Mouse (Mus musculus) urinary bladder, postnatal 10 days (tissue): ENCODE measurements at regions not wholly inside any gene's neighbourhood (a gene's known extent, or its start where the extent isn't known, plus 50 kb on each side); places are given as distances from the start of the nearest gene placed in this dataset.

Experiments
- DNase-seq: peaks from one replicate; pipeline ENCODE4 v3.0.0; 2022; ENCODE audit warnings: low spot score

DNA sequence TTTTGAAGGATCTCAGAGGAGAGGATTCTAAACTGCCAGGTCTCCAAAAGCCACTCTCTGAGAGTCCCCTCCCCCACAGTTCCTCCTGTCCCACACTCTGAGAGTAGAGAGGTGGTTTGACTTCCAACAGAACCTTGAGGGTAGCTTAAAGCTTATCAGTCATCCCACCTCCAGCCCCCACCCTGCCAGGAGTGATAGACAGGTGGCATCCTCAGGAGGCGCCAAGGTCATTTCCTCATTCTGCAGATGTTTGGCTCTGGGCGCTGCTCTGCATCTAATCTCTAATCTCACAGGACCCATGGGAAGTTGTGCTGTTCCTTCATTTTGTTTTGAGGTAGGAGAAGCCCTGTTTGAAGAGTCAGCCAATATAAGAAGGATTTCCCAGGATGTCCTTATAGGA, 96.2 kb downstream of the Hes1 start:
- no peak for DNase-seq

DNA sequence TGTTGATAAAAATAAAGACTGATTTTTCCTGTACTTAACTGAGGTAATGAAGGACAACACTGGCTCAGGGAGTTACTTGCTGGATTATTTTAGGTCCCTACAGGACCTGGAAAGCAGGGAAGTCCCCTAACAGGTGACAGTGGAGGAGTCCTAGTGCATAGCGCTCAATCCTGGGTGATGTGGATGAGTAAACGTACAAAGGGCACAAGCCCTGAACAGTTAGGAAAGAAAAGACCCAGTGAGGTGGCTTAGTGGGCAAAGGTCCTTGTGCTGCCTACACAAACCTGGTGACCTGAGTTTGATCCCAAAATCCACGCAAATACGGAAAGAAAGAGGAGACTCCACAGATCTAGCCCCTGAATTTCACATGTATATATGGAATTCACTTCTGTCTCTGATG, 99.1 kb downstream of the Hes1 start:
- no peak for DNase-seq

DNA sequence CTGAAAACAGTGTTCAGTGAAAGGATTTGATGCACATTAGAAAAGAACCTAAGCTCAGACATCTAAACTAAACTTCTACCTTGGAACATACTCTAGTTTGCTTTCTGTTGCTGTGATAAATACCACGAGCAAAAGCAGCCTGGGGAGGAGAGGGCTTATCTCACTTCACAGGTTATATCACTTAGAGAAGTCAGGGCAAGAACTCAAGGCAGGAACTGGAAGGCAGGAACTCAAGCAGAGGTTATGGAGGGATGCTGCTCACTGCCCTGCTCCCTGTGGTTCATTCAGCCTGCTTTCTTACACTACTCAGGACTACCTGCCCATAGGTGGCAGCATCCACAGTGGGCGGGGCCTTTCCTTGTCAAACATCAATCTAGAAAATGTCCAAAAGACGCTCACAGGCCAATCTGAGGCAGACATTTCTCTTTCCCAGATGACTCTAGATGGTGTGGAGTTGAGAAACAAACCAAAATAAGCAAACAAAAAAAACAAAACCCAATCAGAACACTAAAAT, 101.5 kb downstream of the Hes1 start:
- DNase-seq, result no peak

DNA sequence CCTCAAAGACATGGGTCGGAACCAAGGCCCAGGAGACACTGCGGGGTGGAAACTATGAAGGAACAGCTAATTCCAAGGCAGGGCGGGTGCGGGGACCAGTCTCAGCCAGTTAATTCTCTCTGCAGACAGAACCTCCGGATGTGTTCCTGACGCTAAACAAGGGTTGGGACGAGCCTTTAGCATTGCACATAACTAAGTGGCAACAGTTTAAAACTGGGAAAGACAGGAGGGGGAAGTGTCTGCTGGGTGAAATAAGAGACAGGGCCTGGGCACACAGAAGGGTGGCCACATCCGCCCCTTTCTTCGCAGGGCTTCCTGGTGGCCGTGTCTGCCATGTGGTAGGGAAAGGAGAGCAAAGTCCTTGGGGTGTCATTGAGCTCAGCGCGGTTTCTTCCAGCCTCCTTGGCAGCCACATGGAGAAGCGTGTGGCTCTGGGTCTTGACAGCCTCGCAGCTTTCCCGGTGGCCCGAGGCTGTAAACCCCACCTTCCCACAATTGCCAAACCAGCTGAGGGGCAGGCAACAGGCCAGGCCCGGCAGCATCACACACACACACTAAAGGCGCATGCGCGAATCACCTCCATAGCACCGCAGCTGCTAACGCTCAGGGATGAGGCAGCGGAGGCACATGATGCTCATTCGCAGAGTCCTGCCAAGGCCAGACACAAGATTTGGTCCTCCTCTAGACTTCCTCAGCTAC, 95.8 kb downstream of the Cpn2 start:
- DNase-seq, result no peak

DNA sequence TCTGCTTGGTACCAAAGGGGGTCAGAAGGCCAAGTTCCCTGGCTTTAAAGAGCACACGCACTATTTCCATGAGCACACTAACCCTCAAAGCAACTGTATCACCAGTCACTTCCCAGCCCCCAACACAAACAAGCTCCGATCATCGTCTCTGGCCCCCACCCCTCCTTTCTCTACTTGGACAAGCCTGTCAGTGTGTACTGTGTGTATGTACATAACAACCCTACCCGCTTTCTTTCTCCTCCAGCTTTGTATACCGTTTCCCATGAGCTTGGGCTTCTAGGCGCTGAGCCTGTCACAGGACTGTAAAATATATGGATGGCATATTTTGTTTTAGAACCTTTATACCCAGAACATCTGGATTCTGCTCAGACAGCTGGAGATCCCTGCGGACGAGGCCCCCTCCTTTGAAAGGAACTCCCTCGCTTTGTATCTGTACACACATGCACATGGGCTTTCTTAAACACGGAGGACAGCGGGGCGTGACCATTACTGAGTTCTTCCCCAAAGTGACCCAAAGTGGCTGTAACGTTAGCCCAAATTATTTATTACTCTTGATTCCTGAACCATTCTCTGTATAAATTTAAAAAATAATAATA, 95.1 kb downstream of the Cpn2 start:
- no peak for DNase-seq

DNA sequence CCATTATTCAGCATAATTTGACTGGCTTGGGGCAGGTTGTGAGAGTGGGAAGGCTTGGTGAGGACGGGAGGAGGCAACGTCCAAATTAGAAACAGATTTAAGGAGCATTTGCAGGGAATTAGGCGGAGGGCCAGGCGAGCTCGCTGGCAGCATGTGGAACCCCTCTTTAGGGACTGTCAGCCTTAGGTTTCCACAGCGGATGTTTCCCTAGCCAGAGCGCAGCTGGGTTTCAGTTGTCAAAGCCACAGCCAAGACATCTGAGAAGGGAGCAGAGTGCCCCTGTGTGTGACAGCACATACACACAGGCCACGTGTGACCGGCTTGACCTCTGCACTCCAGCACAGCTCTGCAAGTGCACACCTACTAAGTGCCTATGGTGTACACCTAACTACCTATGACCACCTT, 94.5 kb downstream of the Cpn2 start:
- DNase-seq, result no peak

DNA sequence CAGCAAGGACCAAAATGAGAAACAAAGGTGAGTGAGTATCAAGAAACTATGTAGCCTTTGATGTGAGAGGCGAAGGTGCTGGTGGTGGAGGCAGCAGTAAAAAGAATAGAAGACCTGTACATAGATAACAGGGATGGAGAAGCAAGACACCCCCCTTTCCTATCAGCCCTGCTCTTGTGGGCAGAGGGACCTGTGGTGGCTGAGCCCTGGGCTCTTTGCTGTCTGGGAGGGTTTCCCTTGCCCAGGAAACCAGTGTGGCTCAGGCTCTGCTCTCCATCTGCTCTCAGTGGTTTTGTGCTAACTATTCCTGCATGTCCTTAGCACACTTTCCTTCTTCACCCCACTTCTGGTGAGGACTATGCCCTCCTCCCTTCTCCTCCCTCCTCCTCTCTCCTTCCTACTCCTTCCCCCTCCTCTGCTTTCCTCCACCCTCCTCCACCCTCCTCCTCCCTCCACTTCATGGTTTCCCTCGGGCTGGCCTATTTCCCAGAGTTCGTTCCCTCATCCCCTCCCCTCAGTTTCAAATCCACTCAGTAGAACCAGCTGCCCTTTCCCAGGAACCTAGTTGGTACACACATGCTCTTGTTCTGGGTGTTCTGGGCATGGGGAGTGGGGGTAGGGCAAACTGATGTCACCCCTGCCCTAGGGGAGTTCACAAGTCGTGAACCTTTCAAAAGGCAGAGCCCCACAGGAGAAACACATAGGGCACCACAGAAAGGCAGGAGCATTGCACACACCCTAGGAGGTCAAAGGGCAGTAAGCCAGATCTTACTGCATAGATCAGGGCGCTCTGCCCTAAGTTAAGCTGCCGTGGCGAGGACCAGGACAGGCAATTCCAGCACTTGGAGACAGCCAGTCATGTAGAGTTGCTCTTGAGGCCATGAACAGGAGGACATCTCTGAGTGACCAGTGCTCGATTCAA, 93.1 kb downstream of the Cpn2 start:
- no peak for DNase-seq

DNA sequence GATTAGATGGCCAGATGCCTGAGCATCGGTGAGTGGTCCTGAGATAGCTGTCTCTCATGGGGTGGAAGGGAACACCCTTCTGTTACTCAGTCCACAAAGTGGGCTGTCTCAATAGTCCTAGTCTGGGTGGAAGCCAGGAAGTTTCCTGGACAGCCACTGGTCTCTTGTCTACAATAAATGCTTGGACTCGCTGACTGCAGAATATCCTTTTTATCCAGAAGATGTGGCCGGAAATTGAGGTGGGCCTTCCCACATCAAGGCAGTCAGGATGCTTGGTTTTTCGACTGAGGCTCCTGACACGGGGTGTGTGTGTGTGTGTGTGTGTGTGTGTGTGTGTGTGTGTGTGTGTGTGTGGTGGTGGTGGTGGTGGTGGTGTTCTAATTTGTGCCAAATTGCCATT, 91.0 kb downstream of the Cpn2 start:
- no peak for DNase-seq

DNA sequence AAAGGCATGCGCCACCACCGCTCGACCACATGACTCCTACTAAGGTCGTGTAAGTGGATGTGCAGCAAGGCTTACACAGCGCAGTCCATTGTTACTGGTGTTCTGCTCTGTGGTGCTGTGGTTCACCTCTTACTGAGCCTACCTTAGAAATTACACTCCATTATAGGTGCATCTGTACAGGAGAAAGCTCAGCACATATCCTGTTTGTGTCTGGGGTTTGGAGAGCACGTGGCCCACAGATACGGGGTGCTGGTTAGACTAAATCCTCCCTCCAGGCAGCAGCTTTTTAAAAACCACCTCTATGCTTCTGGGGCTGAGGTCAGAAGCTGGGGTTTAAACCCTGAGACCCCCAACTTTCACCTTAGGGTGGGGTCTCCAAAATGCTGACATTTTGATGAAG, 89.5 kb downstream of the Cpn2 start:
- DNase-seq, result no peak

DNA sequence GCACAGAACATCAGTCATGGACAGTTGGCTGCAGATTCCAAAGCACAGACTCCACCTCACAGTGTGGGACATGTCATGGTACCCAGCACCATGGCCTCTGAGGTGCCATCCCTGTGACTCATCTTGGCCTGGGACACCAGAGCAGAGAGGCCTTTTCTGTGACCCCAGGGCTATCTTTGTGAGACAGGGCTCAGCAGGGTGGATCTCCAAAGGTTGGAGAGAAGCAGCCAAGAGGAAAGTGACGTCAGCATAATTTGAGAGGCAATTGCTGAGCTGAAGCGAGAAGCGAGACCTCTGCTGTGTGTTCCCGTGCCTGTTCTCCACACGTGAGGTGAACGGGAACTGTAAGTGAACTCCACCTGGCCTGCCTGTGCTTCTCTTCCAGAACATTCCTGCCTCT, 88.7 kb downstream of the Cpn2 start:
- no peak for DNase-seq

DNA sequence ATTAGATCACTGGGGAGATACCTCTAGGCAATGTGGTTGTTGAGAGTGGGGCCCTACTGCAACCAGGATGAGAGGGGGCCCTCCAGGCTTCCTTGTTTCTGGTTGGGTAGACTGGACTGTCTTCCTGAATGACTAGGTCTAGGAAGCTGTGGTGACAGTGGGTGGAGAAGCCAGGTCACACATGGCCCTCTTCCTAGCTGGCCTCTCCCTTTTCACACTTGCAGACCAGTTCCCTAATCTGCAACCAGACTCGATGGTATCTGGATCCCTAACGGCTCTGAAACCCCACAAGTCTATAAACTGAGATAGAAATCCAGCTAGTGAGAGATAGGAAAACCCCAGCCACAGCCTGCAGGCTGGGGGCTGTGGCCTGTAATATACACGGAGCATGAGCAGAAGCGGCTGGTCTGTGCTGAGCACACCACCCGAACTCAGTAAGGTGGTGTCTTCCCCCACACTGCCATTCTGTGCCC, 87.8 kb downstream of the Cpn2 start:
- no peak for DNase-seq

DNA sequence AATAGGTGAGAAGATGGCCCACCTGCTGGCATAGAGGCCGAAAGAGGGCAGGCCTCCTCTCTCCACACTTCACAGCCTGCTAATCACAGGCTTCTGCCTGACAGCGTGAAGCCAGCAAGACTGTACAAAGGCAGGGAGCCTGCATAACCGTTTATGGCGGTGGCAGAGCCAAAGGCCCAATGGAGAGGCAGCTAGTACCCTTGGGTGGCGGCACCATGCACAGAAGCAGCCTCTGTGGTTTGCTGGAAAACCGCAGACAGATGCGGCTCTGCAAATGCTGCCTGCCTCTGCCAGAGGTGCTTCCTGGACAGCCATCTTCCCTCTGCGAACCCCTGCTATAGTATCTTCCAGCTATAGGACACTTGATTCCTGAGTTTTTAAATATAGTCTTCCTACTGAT, 86.2 kb downstream of the Cpn2 start:
- no peak for DNase-seq

DNA sequence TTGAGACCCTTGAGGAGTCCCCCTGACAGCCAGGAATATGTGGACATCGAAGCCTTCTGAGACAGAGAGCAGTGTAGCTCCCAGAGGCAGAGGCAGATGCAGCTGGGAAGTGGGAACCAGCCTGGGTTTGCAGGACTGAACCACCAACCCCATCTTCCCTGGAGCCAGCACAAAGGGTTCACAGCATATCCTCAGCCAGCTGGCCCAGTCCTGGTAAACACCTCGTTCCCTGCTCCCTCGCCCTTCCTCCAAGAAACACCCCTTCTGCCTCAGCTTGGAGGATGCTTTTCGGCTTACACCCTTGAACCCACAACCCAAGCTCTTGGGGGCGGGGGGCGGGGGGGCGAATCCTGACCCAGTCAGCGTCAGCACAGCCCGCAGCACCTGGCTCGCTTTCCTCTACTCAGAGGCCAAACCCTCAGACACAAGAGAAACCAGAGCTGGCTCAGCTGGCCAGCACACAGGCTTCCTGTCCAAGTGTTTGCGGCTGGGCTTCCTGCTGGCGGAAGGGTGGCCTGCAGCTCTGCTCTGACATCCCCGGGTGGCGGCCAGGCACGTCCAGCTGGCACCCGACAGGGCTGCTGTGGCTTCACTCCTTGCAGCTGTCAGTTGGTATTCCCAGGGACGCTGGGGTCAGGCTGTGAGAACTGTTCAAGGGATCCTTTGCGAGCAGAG, 82.6 kb downstream of the Cpn2 start:
- DNase-seq, result no peak

DNA sequence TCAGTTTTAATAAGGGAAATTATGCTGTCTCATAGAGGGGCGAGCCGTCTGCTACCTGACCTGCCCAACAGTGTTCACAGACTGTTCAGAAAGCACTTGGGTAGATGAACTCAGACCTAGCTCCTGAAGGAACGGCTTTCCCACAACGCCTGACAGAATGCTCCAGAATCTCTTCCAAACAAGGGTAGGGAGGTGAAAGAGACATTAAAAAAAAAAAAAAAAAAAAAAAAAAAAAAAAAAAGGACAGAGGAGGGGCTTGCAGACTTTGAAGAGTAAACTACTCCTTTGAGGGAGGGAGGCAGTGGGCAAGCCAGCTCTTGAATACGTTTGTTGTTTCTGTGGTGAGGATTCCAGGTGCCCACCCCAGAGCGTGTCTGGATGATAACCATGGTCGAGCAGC, 81.6 kb downstream of the Cpn2 start:
- DNase-seq, result no peak

DNA sequence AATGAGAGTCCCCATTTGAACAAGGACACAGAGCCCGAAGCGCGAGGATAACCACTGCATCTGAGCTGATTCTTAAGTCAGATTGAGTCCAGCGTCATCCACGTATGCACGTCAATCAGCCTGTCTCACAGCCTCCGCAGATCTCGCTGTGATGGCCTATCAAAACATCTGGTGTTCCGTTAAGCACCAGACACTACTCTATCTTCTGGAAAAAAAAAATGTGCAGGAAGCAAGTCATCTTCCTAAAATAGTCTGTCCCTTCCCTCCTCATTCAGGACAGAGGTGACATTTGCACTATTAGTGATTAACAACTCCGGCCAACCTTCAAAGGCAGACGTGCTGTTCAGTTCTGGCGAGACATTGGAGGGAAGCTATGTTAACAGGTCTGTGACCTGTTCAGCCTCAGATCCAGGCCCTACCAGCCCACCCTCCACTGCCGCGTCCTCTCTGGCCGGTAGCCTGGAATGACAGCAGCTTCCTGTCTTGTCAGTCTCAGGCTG, 81.0 kb downstream of the Cpn2 start:
- DNase-seq, result no peak

DNA sequence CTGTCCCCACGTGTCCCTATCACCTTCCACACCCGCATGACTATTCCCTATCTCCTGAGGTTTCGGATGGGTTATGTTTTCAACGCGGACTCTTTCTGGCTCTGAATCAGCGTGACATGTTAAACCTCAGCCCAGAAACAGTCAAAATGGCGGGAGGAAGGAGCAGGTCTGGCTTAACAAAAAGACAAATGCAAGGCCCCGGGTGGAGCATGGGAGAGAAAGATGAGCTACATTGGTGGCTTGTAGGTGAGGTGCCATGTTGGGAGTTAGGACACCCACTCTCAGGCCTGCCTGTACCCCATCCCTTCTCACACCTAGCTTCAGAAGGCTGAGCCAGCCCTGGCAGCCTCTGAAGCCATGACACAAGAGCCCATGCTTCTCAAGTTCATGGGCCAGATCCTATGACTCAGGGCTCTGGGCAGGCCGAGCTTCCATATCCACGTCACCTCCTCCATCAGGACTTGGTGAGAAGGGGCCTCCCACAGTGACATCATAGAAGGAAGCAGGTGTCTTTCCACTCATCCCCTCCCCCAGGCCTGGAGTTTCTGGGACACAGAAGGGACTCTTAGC, 80.5 kb downstream of the Cpn2 start:
- DNase-seq, result no peak

DNA sequence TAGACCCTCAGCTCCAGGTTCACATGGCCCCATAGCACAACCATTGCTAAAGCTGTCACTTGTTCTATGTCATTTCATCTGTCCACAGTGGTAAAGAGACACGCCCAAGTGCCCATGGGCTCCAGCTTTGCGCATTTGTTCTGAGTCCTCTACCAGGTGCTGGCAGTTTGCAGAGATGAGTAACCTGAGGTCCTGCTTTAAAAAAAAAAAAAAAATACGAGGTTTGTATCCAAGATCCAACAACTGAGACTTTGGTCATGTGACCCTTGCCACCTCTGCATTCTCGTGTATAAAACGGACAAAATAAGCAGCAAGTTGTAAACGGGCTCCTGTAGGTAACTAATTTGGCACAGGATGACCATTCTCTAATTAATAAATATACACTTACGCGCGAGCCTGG, 79.9 kb downstream of the Cpn2 start:
- DNase-seq, result no peak

DNA sequence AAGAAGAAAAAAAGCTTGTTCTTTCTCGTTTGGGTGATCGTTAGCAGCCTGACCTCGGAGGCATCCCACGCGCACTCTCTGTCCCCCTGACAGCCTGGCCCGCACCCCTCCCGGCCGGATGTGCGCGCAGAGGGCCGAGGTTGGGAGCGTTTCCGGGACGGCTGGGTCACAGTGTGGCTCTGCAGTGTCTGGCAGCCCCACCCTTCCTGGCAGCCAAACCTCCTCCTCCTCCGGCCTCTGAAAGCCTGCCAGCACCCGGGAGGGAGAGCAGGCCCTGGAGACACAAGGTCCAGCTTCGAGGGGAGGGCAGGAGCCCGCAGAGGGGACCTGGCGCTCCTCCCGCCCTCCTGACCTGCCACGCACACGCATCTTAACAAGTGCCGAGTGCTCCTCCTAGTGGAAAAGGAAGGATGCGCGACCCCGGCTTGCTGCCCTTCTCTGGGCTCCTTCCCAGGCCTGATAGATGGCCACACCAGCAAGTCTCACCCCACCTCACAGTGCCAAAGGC, 79.3 kb downstream of the Cpn2 start:
- DNase-seq, result peak; percentile 74

DNA sequence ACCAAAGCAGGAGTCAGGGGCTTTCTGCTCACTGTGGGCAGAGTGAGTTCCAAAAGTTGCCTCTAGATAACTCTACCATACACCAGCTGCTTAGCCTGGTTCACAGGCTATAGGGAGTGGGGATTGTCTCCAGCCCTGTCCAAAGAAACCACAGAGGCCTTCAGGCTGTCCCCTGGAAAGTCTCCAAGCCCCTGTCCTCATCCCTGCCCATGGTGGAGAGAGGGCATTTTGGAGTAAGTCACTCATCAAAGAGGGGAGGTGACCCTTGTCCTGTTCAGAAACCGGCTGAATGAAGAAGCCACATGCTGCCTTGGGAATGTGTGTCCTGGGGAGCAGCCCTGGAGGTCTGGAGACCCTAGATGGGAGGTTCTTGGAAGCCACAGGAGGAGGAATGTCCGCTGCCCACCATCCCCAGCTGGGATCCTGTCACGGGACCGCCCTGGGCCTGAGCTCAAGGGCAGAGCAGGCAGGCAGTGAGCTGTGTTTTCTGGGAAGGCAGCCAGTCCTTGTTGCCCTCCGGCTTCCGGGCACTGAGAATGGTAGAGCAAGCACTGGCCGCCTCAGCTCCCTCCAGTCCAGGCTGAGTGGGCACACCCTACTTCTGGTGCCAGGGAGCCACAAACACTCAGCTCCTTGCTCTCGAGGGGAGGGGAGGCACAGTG, 78.4 kb downstream of the Cpn2 start:
- DNase-seq, result no peak

DNA sequence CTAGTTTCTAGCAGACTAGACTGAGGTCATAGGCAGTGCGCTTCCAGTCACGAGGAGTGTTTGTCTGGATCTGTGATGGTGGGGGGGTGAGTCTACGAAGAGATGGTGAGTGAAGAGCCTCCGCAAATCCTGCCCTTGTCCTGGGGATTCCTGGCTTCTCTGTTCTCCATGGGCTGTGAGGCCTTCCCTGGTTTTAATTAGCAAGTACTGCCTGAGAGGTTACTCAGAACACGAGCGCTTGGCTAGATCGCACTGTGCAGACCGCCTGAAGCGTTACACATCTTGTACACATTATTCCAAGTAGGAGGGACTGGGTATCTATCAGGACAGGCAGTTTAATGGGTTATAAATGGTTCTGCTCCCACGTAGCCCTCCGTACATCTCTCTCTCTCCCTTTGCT, 76.9 kb downstream of the Cpn2 start:
- no peak for DNase-seq

DNA sequence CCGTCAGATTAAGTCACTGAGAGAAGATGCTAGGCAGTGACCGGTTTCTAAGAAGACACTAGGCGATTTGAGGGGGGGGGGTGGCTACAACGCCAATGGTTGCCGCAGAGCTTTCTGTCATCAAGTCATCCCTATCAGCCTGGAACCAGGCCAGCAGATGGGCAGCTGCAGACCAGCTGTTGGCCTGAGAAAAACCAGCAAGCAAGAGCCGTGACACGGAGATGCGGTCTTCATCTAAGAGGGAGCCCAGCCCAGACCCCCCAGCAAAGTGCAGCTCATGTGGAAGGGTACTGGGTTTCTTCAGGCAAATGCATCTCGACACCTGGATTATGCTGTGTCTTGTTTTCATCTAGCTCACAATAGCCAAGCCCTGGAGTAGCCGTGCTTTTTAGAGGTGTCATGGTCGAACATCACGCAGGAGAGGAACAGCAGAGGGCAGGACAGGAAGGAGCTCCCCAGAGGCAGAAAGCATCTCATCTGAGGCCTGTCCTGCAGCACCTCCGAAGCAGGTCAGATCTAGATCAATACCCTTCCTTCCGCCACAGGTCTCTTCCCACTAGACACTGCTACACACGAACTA, 76.3 kb downstream of the Cpn2 start:
- no peak for DNase-seq
